Mouse (Mus musculus) heart, postnatal 0 days (tissue): ENCODE measurements at regions not wholly inside any gene's neighbourhood (a gene's known extent, or its start where the extent isn't known, plus 50 kb on each side); places are given as distances from the start of the nearest gene placed in this dataset.

Experiments
- ATAC-seq: fragments of 200-750 bp; cut with Nextera tagmentation; 2 replicates; pipeline ENCODE4 v1.8.0; 2017; ENCODE audit warnings: low read depth, moderate number of reproducible peaks, moderate library complexity; ENCODE audit not compliant: insufficient read depth
- DNase-seq: peaks from one replicate; pipeline ENCODE4 v3.0.0-alpha.2; 2016; ENCODE audit warnings: low spot score
- H3K27ac ChIP-seq: fragments of 300-500 bp; sonication (generic); 2 replicates; pipeline ENCODE4 v1.5.1; 2014; ENCODE audit warnings: low read depth, mild to moderate bottlenecking
- H3K27me3 ChIP-seq: fragments of 300-500 bp; sonication (generic); 2 replicates; pipeline ENCODE4 v1.6.1; 2014; ENCODE audit warnings: low read length, mixed read lengths; ENCODE audit not compliant: control insufficient read depth, insufficient read depth
- H3K36me3 ChIP-seq: fragments of 300-500 bp; sonication (generic); replicated peaks from 2 replicates; pipeline ENCODE4 v1.6.1; 2014; ENCODE audit warnings: low read length, mixed read lengths; ENCODE audit not compliant: control insufficient read depth, insufficient read depth
- H3K4me1 ChIP-seq: fragments of 300-500 bp; sonication (generic); 2 replicates; pipeline ENCODE4 v1.6.1; 2014; ENCODE audit warnings: antibody characterized with exemption; ENCODE audit not compliant: control insufficient read depth, insufficient read depth
- H3K4me2 ChIP-seq: fragments of 300-500 bp; sonication (generic); 2 replicates; pipeline ENCODE4 v1.6.1; 2014; ENCODE audit warnings: low read depth, mild to moderate bottlenecking, low read length, moderate library complexity
- H3K4me3 ChIP-seq: fragments of 300-500 bp; sonication (generic); 2 replicates; pipeline ENCODE4 v1.5.1; 2014; ENCODE audit warnings: low read depth, low read length
- H3K9ac ChIP-seq: fragments of 300-500 bp; sonication (generic); replicated peaks from 2 replicates; pipeline ENCODE4 v1.6.1; 2014; ENCODE audit warnings: low read depth, low read length, mixed read lengths
- H3K9me3 ChIP-seq: fragments of 300-500 bp; sonication (generic); replicated peaks from 2 replicates; pipeline ENCODE4 v1.6.1; 2016; ENCODE audit warnings: low read length; ENCODE audit not compliant: control insufficient read depth
- CTCF ChIP-seq: IDR thresholded peaks from 2 replicates; pipeline ENCODE4 v1.5.1; 2016; ENCODE audit warnings: antibody characterized with exemption, control low read depth, low read depth
- EP300 ChIP-seq: IDR thresholded peaks from 2 replicates; pipeline ENCODE4 v1.6.1; 2016; ENCODE audit warnings: antibody characterized with exemption, low read depth
- WGBS: fragments of 180-500 bp; shearing (Covaris S2); extraction: QIAGEN DNeasy Blood & Tissue Kit; methylation state at CpG from one replicate; pipeline ENCODE4 v1.1.7; 2014; 5-methylcytosine and 5-hydroxymethylcytosine counted together

- TF ChIP-seq EP300: no peak
- TF ChIP-seq CTCF: no peak
- DNase-seq (no peak), ATAC-seq (no peak)
- no peak overlapping the region for H3K27ac ChIP-seq
- H3K4me3 ChIP-seq: no peak overlapping the region
- no peaks in the 10 kb centered on the region for H3K27me3 ChIP-seq
- WGBS: 37% methylated on average over 12 of the region's 12 CpGs
- H3K4me2 ChIP-seq: peak overlapping the region; percentile 7; the same call in 1 of the 2 replicates
- no peaks in the 10 kb centered on the region for H3K36me3 ChIP-seq
- no peaks in the 10 kb centered on the region for H3K9me3 ChIP-seq
- H3K4me1 ChIP-seq: 0 out of 2 replicates have a peak, but pooled peaks cover 4% of the 10 kb centered on the region
- H3K9ac ChIP-seq: no peak overlapping the region
These were observed 54.8 kb upstream of the Sh3bp4 start for GRCm38 (mm10) chr1:89015385-89015784.

GRCm38 (mm10) chr1:89015845-89016244 is 54.4 kb upstream of the Sh3bp4 start:
- 61% methylated on average over 10 of the region's 10 CpGs for whole genome bisulfite sequencing
- H3K4me3 ChIP-seq: no peak overlapping the region
- H3K4me2 ChIP-seq: peak overlapping the region; percentile 7; the same call in 1 of the 2 replicates
- no peak overlapping the region for H3K9ac ChIP-seq
- H3K9me3 ChIP-seq: no peaks in the 10 kb centered on the region
- ATAC-seq (no peak), DNase-seq (no peak)
- no peaks in the 10 kb centered on the region for H3K27me3 ChIP-seq
- H3K27ac ChIP-seq: no peak overlapping the region
- no peaks in the 10 kb centered on the region for H3K36me3 ChIP-seq
- 0 out of 2 replicates have a peak, but pooled peaks cover 4% of the 10 kb centered on the region for H3K4me1 ChIP-seq
- TF ChIP-seq CTCF: no peak
- TF ChIP-seq EP300: no peak

DNA sequence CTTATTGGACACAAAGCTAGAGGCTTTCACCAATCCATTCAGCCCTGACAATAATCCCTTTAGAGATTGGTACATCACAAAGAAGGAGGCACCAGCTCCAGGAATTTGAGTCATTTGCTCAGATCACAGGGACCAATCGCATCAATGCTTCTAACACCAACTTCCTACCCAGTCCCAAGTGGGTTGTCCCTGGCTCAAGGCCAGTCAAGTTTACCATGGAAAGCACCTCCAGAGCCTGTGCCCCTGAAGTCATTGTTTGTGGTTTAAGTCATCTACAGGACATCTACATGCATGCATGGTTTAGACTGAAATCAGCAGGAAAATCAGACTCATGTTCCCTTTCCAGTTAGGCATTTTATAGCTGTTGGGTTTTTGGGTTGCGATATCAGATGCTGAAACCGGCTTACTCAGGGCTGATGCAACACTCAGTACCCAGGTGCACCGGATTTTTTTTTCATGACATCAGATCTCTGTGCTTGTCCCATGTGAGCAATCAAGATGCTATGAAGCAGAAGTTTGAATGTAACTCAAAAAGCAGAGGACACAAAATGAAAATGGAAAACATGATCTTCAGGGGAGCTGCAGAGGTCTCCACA is 50.3 kb upstream of the Sh3bp4 start:
- Histone ChIP-seq H3K36me3 (no peaks in the 10 kb centered on the region), H3K27me3 (no peaks in the 10 kb centered on the region), H3K9ac (no peak overlapping the region), H3K4me3 (no peak overlapping the region), H3K9me3 (no peaks in the 10 kb centered on the region), H3K27ac (no peak overlapping the region), H3K4me2 (no peak overlapping the region), H3K4me1 (peaks cover 5% of the 10 kb centered on the region; the same call in 1 of the 2 replicates)
- DNase-seq: no peak
- ATAC-seq: no peak
- TF ChIP-seq EP300: no peak
- no peak for TF ChIP-seq CTCF
- 84% methylated on average over 4 of the region's 4 CpGs for WGBS
